Mouse (Mus musculus) cerebellum, postnatal 25 days (tissue): Measurements from ENCODE around the gene 2810006K23Rik.
"Not testable (repeated sequence)": the region's sequence is repeated elsewhere in the genome, so short reads cannot be mapped to it uniquely, and the experiment has no call there.

Experiments used
- DNase-seq, 2 experiments: peaks; one replicate each; pipeline ENCODE4 v3.0.0; 2021; ENCODE audit warnings: mixed read lengths in 2 of 2

Gene 2810006K23Rik

DNA sequence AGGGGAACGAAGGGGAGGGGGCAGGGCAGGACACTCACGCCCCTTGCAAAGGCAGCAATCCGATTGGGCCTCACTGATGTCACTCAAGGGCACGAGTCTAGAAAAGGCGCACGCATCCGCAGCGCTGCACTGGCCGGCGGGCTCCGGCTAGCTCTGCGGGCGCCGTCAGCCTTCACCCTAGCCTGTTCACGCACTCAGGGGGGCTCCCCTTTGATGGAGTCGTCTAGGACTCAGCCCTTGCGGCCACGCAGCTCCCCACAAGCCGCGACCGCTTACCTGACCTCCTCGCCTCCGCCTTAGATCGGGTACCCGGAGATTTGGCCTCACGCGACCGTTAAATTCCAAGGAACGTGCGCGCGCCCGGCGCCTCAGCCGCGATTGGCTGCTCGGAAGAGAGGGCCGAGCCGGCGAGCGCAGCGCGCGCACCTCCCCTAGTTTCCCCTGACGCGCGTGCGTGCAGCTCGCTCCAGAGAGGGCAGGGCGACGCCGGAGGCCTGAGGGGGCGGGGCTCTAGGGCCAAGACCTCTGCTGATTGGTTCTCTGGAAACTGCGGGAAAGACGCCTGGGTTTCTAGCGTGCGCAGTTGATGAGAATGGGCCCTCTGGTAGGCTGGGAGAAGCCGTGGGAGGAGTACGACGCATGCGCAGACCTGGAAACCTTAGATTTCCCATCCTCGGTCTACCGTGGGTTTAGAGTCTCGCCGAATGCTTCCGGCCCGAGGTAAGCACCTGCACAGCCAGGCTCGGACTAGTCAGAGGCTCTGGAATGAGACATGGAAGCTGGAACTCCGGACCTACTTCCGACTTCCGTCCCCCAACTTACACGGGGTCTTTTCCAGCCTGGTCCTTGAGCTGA, at the start of gene 2810006K23Rik, which contains the start of gene Mphosph9:
2810006K23Rik (plus strand) TSS at position 580 of the 855 bp plus-strand sequence.
Mphosph9 (minus strand) TSS at position 463 of the 855 bp plus-strand sequence.
- DNase-seq = peak; percentile 100

DNA sequence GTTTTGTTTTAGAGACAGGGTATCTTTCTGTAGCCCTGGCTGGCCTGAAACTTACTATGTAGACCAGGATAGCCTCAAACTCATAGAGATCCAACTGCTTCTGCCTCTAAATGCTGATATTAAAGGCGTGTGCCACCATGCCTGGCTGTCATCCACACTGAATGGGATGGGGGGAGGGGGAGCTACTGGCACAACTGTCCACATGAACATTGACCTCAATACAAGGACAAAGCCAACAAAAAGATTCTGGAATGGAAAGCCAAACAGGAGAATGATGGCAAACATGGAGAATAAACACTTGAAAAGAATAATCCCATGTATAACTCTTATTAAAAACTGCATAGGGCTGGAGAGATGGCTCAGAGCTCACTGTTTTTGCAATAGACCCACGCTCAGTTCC, 45.0 kb upstream of the 2810006K23Rik start:
- DNase-seq = no peak

DNA sequence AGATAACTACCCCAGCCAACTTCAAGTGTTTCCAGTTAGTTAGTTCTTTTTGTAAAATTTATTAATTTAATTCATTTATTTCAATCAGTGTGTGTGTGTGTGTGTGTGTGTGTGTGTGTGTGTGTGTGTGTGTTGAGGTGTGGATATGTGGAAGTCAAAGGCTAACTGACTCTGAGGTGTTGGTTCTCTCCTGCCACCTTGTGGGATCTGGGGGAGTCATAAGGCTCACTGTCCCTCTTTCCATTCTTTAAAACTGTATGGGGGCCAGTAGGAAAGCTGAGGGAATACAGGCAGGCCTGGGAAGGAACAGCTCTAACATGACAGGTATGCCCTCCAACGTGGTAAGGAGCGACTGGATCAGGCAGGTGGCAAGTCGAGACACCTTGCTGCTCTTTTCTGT, 43.6 kb upstream of the 2810006K23Rik start:
- DNase-seq = peak in 1 of 2 experiments; percentile 47

DNA sequence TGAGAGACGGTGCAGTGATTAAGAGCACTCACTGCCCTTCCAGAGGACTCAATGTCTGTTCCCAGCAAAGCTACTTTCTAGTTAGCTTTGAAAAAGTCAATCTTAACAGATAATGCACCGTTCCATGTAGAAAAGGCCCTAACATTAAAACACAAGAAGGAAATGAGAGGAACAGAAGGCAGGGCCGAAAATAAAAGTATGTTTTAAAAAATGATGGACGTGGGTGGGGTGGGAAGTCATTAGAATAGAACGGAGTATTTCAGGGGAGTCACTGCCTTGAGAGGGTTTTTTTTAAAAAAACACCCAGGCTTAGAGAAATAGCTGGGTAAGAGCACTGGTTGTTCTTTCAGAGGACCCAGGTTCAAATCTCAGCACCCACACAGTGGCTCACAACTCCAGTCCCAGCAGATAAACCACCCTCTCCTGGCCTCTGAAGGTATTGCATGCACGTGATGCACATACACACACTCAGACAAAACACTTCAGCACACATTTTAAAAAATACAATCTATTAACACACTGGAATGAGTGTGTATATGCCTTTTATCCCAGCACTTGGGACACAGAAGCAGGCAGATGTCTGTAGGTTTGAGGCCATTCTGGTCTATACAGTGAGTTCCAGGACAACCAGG, 40.2 kb upstream of the 2810006K23Rik start:
- no peak for DNase-seq

DNA sequence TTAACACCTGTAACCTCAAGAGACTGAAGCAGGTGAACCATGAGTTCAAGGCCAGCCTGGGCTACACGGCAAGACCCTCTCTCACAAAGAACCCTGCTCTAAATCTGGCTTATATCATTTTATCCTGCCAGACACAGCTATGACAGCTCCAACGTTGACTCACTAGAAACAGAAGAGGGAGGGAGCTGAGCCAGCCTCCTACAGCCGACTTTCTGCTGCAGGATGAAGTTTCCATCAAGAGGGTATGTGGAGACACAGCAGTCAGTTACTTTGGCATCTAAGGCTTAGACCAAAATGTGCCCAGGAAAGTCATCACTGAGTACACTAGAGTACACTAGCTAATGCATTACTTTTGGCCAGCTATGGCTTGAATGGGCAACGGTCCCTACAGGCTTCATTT, 37.7 kb upstream of the 2810006K23Rik start:
- DNase-seq = no peak

DNA sequence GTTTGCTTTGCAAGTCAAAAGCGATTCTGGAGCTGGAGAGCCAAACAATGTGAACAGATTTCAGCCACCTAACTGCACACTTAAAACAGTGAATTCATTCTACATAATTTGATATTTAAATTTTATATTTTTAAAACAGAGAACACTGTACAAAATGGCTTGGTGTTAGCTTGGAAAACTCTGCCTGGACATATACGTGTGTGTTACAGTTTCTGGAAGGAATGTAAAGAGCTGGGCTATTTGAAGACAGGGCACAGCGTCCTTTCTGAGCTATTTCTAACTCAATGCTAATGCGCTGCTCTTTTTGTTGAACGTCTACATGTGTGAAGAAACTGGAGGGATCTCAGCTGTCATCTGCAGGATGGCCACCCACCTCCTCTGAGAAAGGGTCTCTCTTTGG, 33.9 kb upstream of the 2810006K23Rik start:
- DNase-seq = no peak

DNA sequence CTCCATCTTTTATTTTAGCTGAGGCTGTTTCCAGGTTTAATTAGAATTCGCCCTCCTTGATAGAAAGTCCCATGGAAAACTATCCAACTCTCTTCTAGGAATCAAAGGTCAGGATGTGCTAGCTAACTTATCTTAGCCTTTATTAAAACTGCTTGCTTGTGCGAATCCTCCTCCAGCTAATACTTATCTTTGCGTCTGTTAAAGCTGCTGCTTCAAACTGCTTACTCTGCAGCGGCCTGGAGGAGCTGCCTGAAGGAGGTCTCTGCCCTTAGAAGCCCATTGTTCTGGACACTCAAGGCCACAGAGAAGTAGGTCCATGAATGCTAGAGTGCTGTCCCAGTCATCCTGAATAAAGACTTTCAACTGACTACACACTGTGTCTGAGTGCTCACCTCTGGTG, 31.4 kb upstream of the 2810006K23Rik start:
- DNase-seq = no peak

DNA sequence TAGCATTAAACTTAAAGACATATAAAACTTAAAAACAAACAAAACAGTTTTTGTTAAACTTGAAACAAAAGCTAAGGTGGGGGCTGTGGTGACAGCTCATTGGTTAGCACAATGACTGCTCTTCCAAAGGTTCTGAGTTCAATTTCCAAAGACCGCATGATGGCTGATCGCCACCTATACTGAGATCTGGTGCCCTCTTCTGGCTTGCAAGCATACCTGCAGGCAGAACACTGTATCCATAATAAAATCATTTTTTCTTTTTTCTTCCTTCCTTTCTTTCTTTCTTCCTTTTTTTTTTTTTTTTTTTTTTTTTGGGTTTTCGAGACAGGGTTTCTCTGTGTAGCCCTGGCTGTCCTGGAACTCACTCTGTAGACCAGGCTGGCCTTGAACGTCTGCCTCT, 28.6 kb upstream of the 2810006K23Rik start:
- DNase-seq = peak in 1 of 2 experiments; percentile 40

DNA sequence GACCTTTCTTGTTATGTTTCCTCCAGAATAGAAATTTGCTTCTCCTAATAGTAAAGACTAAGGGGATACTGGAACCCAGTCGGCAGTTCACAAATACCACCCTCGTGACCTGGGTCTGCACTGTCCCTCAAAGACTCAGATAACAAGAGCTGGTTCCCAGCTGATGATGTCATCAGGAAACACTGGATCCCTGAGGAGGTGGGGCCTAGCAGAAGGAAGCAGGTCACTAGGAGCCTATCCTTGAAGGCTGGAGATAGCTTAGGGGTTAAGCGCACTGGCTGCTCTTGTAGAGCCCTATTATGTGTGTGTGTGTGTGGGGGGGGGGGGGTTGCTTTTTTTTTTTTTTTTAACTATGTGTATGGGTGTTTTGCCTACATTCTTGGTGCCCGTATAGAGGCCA, 27.8 kb upstream of the 2810006K23Rik start:
- DNase-seq = no peak

DNA sequence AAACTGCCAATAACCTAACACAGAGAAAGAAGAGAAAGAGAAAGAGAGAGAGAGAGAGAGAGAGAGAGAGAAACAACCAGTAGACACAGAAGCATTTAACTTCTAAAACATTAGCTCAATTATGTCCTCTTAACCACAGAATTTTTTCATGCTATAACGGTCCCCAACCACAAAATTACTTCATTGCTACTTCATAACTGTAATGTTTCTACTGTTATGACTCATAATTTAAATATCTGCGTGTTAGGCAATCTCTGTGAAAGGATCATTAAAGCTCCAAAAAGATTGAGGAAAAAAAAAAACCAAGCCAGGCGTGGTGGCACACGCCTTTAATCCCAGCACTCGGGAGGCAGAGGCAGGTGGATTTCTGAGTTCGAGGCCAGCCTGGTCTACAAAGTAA, 25.0 kb upstream of the 2810006K23Rik start:
- not testable (repeated sequence) for DNase-seq

DNA sequence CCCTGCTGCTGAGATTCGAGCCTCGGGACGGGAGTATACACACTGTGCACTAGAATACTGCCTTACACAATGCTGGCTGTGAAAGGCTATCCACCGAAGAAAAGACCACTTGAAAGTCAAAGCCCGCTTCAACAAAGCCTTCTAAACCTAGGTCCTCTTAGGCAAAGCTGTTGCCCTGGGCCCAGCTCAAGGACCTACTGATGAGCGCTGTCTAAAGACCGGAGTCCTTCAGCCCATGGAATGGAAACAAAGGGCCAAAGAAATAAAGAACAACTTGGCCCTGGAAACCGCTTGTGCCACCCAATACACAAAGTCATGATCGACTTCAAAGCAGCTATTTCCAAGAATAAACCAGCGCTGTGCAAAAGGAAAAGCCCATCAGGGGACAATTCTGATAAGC, 18.7 kb upstream of the 2810006K23Rik start:
- DNase-seq = no peak

DNA sequence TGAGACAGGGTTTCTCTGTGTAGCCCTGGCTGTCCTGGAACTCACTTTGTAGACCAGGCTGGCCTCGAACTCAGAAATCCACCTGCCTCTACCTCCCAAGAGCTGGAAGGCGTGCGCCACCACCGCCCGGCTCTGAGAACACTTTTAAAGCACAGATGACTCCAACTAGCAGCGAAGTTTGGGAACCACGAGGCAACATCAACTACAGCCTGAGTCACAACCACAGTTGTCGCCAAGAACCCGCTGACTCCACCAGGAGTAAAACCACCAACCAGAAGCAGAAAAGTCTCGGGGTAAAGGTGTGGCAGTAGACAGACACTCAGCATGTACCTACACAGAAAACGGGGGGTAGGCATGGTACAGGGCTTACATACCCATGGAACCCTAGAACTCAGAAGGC, 17.8 kb upstream of the 2810006K23Rik start:
- DNase-seq = no peak

DNA sequence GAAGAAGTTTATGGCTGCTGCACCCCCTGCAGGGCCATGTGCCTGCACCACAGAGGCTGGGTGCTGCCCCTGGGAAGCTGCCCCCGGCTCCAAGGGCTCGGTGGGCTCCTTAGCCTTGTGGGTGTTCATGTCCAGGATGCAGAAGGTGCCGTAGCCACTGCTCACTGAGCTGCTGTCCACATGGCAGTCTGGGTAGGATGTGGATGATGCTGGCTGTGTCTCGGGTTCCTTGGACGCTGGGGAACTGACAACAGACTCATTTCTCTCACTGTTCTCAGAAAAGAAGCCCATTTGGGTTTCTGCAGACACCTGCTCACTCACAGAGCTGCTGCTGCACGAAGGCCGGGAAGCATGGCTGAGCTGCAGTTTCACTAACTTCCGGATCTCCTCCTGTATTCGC, 12.4 kb upstream of the 2810006K23Rik start:
- peak; percentile 65 to 67 for DNase-seq

DNA sequence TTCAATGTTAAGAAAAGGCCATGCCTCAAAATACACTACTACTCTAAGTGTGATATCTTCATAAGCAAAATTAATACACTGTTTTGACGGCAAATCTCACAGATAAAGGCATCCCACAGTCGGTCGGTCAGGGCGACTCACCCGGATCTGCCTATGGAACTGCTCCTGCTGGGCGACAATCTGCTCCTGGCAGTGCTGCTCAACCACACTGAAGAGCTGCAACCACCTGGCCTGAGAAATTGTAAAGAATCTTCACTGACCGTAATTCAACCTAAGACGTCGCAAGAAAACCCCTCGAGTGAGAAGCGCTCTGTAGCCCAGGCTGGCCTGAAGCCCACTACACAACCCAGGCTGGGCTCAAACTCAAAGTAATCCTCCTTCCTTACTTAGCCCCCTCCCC, 11.9 kb upstream of the 2810006K23Rik start:
- DNase-seq = peak; percentile 93

DNA sequence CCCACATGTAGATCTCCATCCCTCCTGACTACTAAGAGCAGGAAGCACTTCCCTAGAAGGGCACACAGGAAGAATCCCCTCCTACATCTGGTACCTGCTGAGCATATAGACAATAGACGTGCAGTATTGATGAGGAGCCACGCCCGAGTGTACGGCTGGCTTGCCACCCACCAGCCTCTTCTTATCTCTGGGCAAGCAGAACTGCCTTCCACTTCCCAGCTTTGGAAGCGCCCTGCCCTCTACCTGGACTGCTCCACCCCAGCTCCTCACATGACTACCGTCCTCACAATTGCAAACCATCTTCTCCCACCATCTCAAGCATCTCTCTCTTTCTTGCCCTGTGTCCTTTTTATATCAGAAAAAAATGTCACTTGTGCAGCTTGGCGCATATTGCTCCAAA, 10.2 kb upstream of the 2810006K23Rik start:
- no peak for DNase-seq

DNA sequence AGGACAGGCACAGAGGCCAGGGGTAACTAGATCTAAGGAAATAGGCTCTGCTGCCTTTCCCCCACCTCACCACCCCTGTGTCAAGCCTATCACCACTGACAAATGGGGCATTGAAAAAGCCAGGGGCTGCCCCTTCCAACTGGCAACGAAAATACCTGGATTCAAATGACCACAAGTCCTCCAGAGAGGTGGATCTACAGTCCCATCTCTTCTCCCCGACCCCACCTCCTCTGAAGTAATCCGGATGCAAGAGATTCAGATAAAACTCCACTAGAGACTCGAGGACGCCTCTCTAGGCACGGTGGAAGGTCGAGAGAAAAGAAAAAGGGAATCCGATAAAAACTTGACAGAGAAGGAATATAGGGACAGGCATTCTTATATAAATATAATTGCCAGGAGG, 1.1 kb upstream of the 2810006K23Rik start:
- peak; percentile 28 to 36 for DNase-seq

DNA sequence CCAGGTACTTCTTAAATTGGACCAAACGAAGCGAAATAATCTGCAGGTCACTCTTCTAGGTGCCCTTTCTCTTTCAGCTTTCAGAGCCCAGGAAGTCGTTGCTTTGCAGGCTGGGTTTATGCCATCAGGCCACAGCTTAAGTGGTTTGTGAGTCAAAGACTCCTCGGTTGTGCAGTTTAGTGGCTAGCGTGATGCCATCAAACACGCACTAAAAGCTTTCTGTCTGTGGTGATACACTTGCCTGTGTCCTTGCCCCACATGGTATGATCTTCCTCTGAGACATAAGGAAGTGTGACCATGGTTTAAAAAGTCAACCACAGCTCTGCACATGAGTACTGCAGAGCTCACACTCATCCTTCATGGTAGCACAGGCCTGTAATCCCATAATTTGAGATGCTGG, 2.2 kb downstream of the 2810006K23Rik start:
- DNase-seq = no peak

DNA sequence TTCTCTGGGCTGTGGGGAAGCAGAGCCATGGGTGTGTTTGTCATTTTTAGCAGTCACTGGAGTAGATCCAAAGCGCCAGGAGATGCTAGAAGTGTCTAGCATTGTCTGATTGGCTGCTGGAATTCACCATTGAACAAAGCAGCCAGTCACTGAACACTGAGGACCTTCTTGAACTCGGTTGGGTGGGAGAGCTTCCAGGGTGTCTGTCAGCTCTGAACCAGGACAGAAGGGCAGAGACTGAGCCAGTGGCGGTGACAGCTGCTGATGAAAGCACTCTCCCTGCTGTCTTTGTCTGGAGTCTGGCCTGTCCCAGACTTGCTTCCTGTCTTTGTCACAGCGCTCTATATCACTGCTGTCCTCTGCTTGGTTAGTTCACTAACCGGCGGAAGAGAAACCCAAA, 6.5 kb downstream of the 2810006K23Rik start:
- DNase-seq = peak; percentile 53 to 64

DNA sequence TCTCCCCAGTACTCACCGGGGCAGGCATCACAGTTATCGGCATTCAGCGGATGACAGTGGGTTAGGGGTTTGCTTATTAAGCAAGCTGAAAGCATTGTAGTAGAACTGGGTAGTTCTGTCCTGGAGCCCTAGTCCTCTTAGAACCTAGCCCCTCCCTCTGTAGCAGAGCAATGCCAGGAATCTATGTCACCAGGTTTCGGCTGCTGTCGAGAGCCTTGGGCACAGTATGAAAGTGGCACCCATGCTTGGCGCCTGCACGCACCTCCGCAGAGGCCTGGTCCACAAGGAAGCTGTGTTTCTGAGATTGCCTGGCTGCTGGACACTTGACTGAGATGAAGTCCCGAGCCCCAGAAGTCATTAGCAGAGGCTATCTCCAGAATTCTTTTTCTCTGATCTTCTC, 9.2 kb downstream of the 2810006K23Rik start:
- DNase-seq = no peak

DNA sequence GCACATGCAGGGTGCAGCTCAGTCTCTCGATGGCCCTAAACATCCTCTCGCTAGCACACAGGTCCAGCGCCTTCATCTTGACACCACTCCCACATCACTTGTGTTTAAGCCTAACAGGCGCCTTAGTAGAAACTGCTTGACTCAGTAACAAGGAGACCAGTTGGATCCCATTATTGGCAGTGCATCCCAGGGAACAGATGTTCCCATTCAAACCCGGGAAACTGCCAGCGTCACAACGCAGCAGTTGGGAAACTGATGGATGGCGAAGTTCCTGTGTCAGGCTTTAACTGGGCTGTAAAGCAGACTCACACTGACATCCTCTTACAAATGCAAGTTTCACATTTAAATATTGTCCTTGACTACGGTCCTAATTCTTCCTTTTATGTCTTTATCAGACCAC, 10.0 kb downstream of the 2810006K23Rik start:
- DNase-seq = peak; percentile 24 to 29

DNA sequence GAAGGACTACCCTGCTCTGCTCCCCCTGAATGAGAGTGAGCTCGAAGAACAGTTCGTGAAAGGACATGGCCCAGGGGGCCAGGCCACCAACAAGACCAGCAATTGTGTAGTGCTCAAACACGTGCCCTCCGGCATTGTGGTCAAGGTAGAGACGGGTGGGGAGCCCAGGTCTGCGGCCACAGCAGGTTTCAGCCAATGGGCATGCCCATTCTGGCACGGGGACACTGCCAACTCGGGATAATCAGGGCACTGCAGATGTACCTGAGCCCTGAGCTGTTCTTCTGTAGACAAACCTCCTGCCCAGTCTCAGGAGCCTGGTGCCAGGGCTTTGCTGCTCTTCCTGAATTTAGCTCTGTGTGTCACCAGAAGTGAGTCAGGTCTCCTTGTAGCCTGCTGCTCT, 10.9 kb downstream of the 2810006K23Rik start:
- peak; percentile 73 to 83 for DNase-seq

DNA sequence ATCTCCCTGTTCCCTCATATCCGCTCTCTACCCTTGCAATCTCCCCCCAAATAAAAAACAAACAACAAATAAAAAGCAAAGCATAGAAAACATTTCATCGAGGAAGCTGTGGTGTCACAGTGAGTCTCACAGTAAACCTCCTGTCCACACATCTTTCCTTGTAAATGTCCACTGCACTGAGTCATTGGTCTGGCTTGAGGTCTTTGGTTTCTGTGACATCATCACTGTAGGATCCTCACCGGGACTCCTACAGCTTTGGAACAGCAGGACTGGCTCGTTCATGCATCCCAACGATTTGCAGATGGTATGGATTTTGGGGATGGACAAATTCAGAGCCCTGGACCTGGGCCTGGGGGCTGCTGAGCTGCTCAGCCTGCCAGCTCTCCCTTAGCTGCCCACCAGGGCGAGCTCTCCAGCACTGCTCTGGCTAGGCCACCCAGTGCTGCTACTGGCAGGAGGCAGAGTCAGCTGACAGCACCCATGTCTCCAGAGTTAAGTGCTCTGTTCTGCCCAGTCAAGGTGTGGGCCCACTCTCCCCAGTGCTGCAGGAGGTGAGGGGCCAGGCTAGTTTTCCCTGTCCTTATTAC, 14.0 kb downstream of the 2810006K23Rik start:
- peak in 1 of 2 experiments; percentile 33 for DNase-seq

DNA sequence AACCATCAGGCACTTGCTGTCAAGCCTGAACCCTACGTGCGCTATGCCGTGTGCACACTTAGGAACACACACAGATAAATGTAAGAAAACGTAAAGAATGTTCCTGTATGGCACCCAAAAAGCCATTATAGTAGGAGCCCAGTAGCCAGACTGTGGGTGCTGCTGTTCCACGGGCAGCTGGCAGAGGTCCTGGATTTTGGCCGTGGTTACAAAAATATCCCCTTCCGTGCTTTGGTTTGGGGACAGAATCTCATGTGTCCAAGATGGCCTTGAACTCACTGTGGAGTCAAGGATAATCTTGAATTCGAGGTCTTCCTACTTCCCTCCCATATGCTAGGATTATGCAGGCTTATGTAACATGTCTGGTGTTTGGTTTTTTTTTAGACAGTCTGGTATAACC, 15.0 kb downstream of the 2810006K23Rik start:
- no peak for DNase-seq

DNA sequence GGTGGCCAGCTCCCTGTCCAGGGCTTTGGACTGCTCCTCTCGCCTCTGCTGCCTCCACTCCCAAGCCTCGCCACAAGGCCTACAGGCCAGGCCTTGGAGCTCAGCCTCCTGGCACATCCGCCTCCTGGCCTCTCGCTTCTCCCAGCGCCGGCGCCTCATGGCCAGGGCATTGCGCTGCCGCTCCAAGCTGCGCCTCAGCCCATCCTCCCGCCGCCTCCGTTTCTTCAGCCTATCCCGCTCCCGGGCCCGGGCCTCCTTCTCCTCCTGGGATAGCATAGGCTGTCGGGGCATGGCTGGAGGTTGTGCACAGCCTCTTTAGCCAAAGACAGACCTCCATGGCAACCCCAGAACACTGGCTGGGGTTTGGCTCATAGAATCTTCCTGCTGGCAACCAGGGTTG, 21.3 kb downstream of the 2810006K23Rik start:
- DNase-seq = peak; percentile 83 to 87
